Comparison of ENCODE assay signal across 14 mouse cellular contexts in the genomic region with DNA sequence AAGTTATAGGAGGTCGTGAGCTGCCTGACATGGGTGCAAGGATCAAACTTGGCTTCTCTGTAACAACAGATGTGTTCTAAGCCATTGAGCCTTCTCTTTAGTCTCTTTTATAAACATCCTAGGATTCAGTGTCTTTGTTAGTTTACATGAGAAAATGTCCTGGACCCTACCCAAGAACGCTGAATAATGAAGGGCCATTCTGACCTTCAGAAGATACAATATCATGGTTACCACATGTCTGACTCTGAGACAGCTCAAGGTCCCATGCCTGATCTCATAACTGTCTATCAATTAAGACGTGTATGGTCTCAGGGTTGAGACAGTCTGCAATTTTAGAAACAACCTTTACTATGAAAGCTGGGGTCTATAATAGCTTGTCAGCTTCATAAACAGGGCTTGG. TPM values are rescaled to one million over a fixed set of nuclear protein-coding genes. Genes with fewer than 3 reads are reported as not detected.
"Had no signal": no experiment of that assay in that cellular context is flagged by ENCODE, and none has a peak within 500 bp of the region (broad histone marks: within the 10 kb centered on the region; RNA-seq: fewer than 3 reads in every experiment).

No protein-coding gene starts in this region.

- H3K4me2 ChIP-seq: kidney, embryonic 15.5 days; limb, embryonic 15.5 days; liver, embryonic 12.5 days; midbrain, embryonic 13.5 days; neural tube, embryonic 15.5 days had no signal

- ATAC-seq: intestine, embryonic 16.5 days; liver, embryonic 12.5 days; midbrain, embryonic 13.5 days had no signal

- H3K4me1 ChIP-seq: kidney, embryonic 15.5 days; limb, embryonic 15.5 days; liver, embryonic 12.5 days; midbrain, embryonic 13.5 days had no signal

- H3K9me3 ChIP-seq: kidney, embryonic 15.5 days; limb, embryonic 15.5 days; liver, embryonic 12.5 days; midbrain, embryonic 13.5 days; neural tube, embryonic 15.5 days had no signal

- H3K9ac ChIP-seq: kidney, embryonic 15.5 days; limb, embryonic 15.5 days; liver, embryonic 12.5 days; midbrain, embryonic 13.5 days; neural tube, embryonic 15.5 days had no signal

- DNase-seq: kidney, adult 2 months; kidney, postnatal 14 days; right cerebral cortex, adult 18-20 months; right cerebral cortex, postnatal 25 days had no signal

- H3K4me3 ChIP-seq: kidney, embryonic 15.5 days; left cerebral cortex, adult 2 months; limb, embryonic 15.5 days; liver, embryonic 12.5 days; midbrain, embryonic 13.5 days; neural tube, embryonic 15.5 days had no signal

- H3K27me3 ChIP-seq: kidney, embryonic 15.5 days; limb, embryonic 15.5 days; liver, embryonic 12.5 days; midbrain, embryonic 13.5 days; neural tube, embryonic 15.5 days had no signal

- H3K27ac ChIP-seq: kidney, embryonic 15.5 days; left cerebral cortex, adult 2 months; limb, embryonic 15.5 days; liver, embryonic 12.5 days; midbrain, embryonic 13.5 days; neural tube, embryonic 15.5 days; stomach, postnatal 0 days had no signal

- H3K36me3 ChIP-seq: liver, embryonic 12.5 days had no signal

RNA-seq across cellular contexts. Expression of a gene that starts 13.1 kb away (rescaled TPM):
- total RNA-seq: megakaryocyte progenitor cell, adult 5-6 weeks had no signal
- polyA plus RNA-seq: midbrain, postnatal 0 days had no signal
